Comparison of ENCODE assay signal across 8 mouse cellular contexts in genomic region chr3:75579352-75579751, GRCm38 (mm10). TPM values are rescaled to one million over a fixed set of nuclear protein-coding genes. Genes with fewer than 3 reads are reported as not detected.
A peak's percentile ranks its signal among the peaks of the same experiment; 100 is the strongest.
DNase-seq lines count a peak whose midpoint lies in the region; ATAC-seq lines count a peak whose summit lies in the region.

No protein-coding gene starts in this region.

- H3K9ac ChIP-seq in neural tube, embryonic 15.5 days (replicated peaks) = no peak overlapping the region

- H3K4me1 ChIP-seq in neural tube, embryonic 15.5 days = no peaks in the 10 kb centered on the region

- H3K27me3 ChIP-seq in neural tube, embryonic 15.5 days (replicated peaks) = no peaks in the 10 kb centered on the region

- H3K9me3 ChIP-seq in neural tube, embryonic 15.5 days (replicated peaks) = no peaks in the 10 kb centered on the region

- H3K36me3 ChIP-seq in neural tube, embryonic 15.5 days = no peaks in the 10 kb centered on the region

- no peak for ATAC-seq in neural tube, embryonic 15.5 days (ENCODE audit: low FRiP score)
- ATAC-seq in inflammation-experienced regulatory T-cells, adult 6 months = peak; percentile 57

- no peak overlapping the region for H3K27ac ChIP-seq in neural tube, embryonic 15.5 days (replicated peaks)

- no peak overlapping the region for H3K4me3 ChIP-seq in neural tube, embryonic 15.5 days (replicated peaks)

- WGBS in neural tube, embryonic 15.5 days = 52% methylated on average over 4 of the region's 4 CpGs

- H3K4me2 ChIP-seq in neural tube, embryonic 15.5 days = no peak overlapping the region

- peak; percentile 53 to 70 for DNase-seq in cerebellum, postnatal 10 days
- no peak for DNase-seq in cerebellum, adult 11-12 months
- peak; percentile 23 for DNase-seq in neural tube, embryonic 10.5 days (ENCODE audit: extremely low spot score, low spot score)
- DNase-seq in naive thymus-derived CD4-positive, alpha-beta T cell, adult 2 months (ENCODE audit: low read depth) = peak; percentile 77
- DNase-seq in ovary, postnatal 36 days (ENCODE audit: low spot score) = no peak
- no peak for DNase-seq in ovary, postnatal 14 days (ENCODE audit: low spot score)

RNA-seq across cellular contexts. Expression of gene Serpini1, which starts 22.0 kb away (rescaled TPM):
- polyA plus RNA-seq in neural tube, embryonic 15.5 days (2015; fragmentation: Nextera tagmentation; extraction: Ambion mirVana) = 144 and 164 TPM in 2 replicates
- 10 to 100 TPM; 16.7 to 29.6 (median 22.7) TPM for polyA plus RNA-seq in inflammation-experienced regulatory T-cells, adult 6 months (2017; shearing (Covaris generic))

RNA-seq across cellular contexts. Expression of gene Pdcd10, which starts 22.7 kb away (rescaled TPM):
- polyA plus RNA-seq in neural tube, embryonic 15.5 days (2015; fragmentation: Nextera tagmentation; extraction: Ambion mirVana) = 76.5 and 83.2 TPM in 2 replicates
- polyA plus RNA-seq in inflammation-experienced regulatory T-cells, adult 6 months (2017; shearing (Covaris generic)) = 100 to 1,000 TPM; 216 to 320 (median 252) TPM

Comparison
In these comparisons a context has a peak if more than half of its experiments do, and no peak if none do; other contexts are left out.
1. DNase-seq: peak in cerebellum, postnatal 10 days (2 of 2), neural tube, embryonic 10.5 days (single experiment) and naive thymus-derived CD4-positive, alpha-beta T cell, adult 2 months (single experiment); none in cerebellum, adult 11-12 months (single experiment), ovary, postnatal 36 days (single experiment) and ovary, postnatal 14 days (single experiment).